Mouse (Mus musculus) midbrain, embryonic 11.5 days (tissue): ENCODE measurements around the gene Mprip. TPM values are rescaled to one million over a fixed set of nuclear protein-coding genes. Genes with fewer than 3 reads are reported as not detected.
"Not testable (repeated sequence)": the region's sequence is repeated elsewhere in the genome, so short reads cannot be mapped to it uniquely, and the experiment has no call there.

Source experiments
- ATAC-seq: fragments of 200-750 bp; cut with Nextera tagmentation; 2 replicates; pipeline ENCODE4 v1.8.0; 2017; ENCODE audit warnings: moderate TSS enrichment, moderate library complexity; ENCODE audit not compliant: low FRiP score
- DNase-seq: peaks from one replicate; pipeline ENCODE4 v3.0.0; 2015; ENCODE audit warnings: low spot score; ENCODE audit errors: missing footprints
- H3K27ac ChIP-seq: fragments of 300-500 bp; sonication (generic); 2 replicates; pipeline ENCODE4 v1.5.1; 2014; ENCODE audit warnings: low read depth, low read length
- H3K27me3 ChIP-seq: fragments of 300-500 bp; sonication (generic); 2 replicates; pipeline ENCODE4 v1.6.1; 2014; ENCODE audit warnings: mild to moderate bottlenecking, low read length, moderate library complexity, mixed read lengths; ENCODE audit not compliant: control insufficient read depth, insufficient read depth
- H3K36me3 ChIP-seq: fragments of 300-500 bp; sonication (generic); 2 replicates; pipeline ENCODE4 v1.6.1; 2014; ENCODE audit warnings: mild to moderate bottlenecking, low read length, moderate library complexity, mixed read lengths; ENCODE audit not compliant: control insufficient read depth, insufficient read depth
- H3K4me1 ChIP-seq: fragments of 300-500 bp; sonication (generic); 2 replicates; pipeline ENCODE4 v1.6.1; 2014; ENCODE audit warnings: low read length; ENCODE audit not compliant: control insufficient read depth, insufficient read depth
- H3K4me2 ChIP-seq: fragments of 300-500 bp; sonication (generic); 2 replicates; pipeline ENCODE4 v1.6.1; 2014; ENCODE audit warnings: mild to moderate bottlenecking, moderate library complexity
- H3K4me3 ChIP-seq: fragments of 300-500 bp; sonication (generic); 2 replicates; pipeline ENCODE4 v1.5.1; 2014; ENCODE audit warnings: low read depth, low read length
- H3K9ac ChIP-seq: fragments of 300-500 bp; sonication (generic); 2 replicates; pipeline ENCODE4 v1.6.1; 2014; ENCODE audit warnings: low read length
- H3K9me3 ChIP-seq: fragments of 300-500 bp; sonication (generic); 2 replicates; pipeline ENCODE4 v1.6.1; 2016; ENCODE audit warnings: low read length; ENCODE audit not compliant: control insufficient read depth
- WGBS: fragments of 180-500 bp; shearing (Covaris S2); extraction: QIAGEN DNeasy Blood & Tissue Kit; methylation state at CpG from one replicate; pipeline ENCODE4 v1.1.7; 2014; 5-methylcytosine and 5-hydroxymethylcytosine counted together
- polyA plus RNA-seq: library from polyadenylated mRNA; unstranded; fragments of >200 nt; fragmentation: Nextera tagmentation; extraction: Ambion mirVana; gene quantifications from 2 replicates; pipeline ENCODE4 v1.2.1, GENCODE M21; 2014

Mprip gene
- polyA plus RNA-seq, 1 experiment from 2014 or later: 69.5 TPM

DNA sequence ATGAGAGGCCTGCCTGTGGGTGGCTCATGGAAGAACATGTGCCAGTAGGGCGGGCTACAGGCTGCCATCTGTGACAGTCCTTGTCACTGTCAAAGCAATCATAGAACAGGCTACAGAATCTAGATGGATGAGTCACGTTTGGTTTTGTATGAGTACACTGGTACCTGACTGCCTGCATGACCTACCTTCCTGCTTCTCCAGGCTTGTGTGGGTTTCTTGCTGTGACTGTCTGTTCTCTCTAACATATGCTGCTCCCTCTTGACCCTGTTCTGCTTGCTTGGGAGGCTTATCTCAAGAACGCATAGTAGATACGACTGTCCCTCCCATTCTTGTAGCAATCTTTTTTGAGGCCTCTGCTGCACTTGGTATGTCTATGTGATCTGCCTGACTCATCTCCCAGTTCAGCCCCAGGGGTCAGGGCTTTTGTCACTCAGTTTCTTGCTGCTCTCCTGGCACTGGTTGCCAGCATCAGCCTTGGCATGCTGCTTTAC lies 56.7 kb downstream of the Mprip start:
- H3K27ac ChIP-seq: no peak overlapping the region
- WGBS: 93% methylated on average over 4 of the region's 4 CpGs
- H3K27me3 ChIP-seq: no peaks in the 10 kb centered on the region
- DNase-seq: no peak
- no peak for ATAC-seq
- H3K4me2 ChIP-seq: no peak overlapping the region
- H3K9ac ChIP-seq: no peak overlapping the region
- H3K4me3 ChIP-seq: no peak overlapping the region
- H3K9me3 ChIP-seq: no peaks in the 10 kb centered on the region
- H3K4me1 ChIP-seq: no peaks in the 10 kb centered on the region
- H3K36me3 ChIP-seq: no peaks in the 10 kb centered on the region

DNA sequence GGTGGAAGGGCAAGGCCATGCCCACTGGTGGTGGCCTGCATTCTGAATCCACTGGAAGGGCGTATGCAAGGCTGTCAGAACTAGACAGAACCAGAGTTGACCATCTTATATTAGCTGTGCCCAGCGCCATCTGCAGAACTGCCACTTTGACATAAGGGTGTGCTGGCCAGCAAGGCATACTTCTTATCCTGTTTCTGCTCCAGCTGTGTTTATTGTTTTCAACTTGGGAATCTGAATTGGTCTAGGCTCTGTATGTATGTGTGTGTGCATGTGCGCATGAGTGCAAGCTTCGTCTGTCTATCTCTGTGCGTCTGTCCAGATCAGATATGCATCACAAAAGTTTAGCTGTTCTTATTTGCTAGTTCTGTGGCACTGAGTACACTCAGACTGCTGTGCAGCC lies 58.1 kb downstream of the Mprip start:
- Histone ChIP-seq H3K9ac (no peak overlapping the region), H3K4me2 (no peak overlapping the region), H3K36me3 (no peaks in the 10 kb centered on the region), H3K27ac (no peak overlapping the region), H3K9me3 (no peaks in the 10 kb centered on the region), H3K4me1 (no peaks in the 10 kb centered on the region), H3K4me3 (no peak overlapping the region), H3K27me3 (no peaks in the 10 kb centered on the region)
- DNase-seq: no peak
- 84% methylated on average over 5 of the region's 5 CpGs for WGBS
- ATAC-seq: no peak

DNA sequence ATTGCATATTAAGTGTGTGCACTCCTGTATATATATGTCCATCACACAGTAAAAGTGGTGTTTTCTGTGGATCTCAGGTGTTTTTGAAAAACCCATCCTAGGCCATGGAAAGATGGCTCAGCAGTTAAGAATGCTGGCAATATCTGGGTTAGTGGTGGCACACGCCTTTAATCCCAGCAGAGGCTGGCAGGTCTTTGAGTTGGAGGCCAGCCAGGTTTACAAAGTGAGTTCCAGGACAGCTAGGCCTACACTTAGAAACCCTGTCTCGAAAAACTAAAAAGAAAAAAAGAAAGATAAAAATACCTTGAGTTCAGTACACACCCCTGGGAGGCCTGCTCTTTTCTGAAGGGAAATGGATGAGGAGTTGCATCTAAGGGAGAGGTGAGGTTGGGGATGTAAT lies 60.3 kb downstream of the Mprip start:
- Histone ChIP-seq H3K4me3 (no peak overlapping the region), H3K4me2 (no peak overlapping the region), H3K9ac (no peak overlapping the region), H3K27ac (no peak overlapping the region), H3K27me3 (no peaks in the 10 kb centered on the region), H3K4me1 (no peaks in the 10 kb centered on the region), H3K36me3 (no peaks in the 10 kb centered on the region), H3K9me3 (no peaks in the 10 kb centered on the region)
- DNase-seq (no peak), ATAC-seq (no peak)
- WGBS: 86% methylated on average over 2 of the region's 2 CpGs

DNA sequence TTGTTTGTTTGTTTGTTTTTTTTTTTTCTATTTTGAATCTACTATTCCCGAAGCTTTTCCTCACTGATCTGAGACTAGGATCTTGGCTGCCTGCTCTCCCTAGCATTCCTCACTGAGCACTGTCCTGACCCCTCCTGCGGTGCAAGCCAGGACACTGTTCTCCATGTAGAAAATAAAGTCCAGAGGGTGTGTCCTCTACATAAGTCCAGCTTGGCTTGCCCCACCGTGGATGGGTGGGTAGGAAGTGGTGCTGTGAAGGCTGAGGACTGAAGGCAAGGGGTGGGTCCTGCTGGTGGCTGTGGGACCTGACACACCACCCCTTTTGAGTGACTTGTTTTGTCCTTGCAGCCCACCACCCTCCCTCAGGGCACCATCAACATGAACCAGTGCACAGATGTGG lies 66.1 kb downstream of the Mprip start:
- WGBS: 86% methylated on average over 3 of the region's 3 CpGs
- DNase-seq (no peak), ATAC-seq (no peak)
- no peaks in the 10 kb centered on the region for H3K4me1 ChIP-seq
- H3K27ac ChIP-seq: no peak overlapping the region
- no peaks in the 10 kb centered on the region for H3K9me3 ChIP-seq
- no peak overlapping the region for H3K9ac ChIP-seq
- H3K27me3 ChIP-seq: no peaks in the 10 kb centered on the region
- H3K4me3 ChIP-seq: no peak overlapping the region
- no peak overlapping the region for H3K4me2 ChIP-seq
- H3K36me3 ChIP-seq: no peaks in the 10 kb centered on the region

DNA sequence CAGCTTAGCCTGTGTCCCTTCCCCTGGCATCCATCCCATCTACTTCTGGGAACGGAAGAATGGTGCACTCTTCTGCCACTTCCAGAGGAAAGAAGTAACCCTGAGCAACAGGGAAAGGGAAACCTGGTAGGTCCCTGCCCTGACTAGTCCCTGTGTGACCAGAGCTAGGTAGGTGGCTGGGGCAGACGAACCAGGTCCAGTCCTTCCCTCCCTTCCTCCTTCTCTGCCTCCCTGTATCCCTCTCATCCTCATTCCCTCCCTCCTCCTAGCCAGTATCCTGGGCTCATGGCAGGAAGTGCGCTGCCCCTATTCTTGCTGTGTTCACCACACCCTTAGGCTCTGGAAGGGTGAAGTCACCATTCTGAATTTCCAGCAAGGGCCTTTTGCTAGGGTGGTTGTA lies 70.7 kb downstream of the Mprip start:
- no peak for DNase-seq
- H3K9me3 ChIP-seq: no peaks in the 10 kb centered on the region
- no peaks in the 10 kb centered on the region for H3K27me3 ChIP-seq
- WGBS: 84% methylated on average over 3 of the region's 3 CpGs
- no peak for ATAC-seq
- H3K9ac ChIP-seq: no peak overlapping the region
- H3K4me2 ChIP-seq: no peak overlapping the region
- H3K27ac ChIP-seq: no peak overlapping the region
- peaks cover 7% of the 10 kb centered on the region; the same call in 1 of the 2 replicates for H3K36me3 ChIP-seq
- no peak overlapping the region for H3K4me3 ChIP-seq
- no peaks in the 10 kb centered on the region for H3K4me1 ChIP-seq

DNA sequence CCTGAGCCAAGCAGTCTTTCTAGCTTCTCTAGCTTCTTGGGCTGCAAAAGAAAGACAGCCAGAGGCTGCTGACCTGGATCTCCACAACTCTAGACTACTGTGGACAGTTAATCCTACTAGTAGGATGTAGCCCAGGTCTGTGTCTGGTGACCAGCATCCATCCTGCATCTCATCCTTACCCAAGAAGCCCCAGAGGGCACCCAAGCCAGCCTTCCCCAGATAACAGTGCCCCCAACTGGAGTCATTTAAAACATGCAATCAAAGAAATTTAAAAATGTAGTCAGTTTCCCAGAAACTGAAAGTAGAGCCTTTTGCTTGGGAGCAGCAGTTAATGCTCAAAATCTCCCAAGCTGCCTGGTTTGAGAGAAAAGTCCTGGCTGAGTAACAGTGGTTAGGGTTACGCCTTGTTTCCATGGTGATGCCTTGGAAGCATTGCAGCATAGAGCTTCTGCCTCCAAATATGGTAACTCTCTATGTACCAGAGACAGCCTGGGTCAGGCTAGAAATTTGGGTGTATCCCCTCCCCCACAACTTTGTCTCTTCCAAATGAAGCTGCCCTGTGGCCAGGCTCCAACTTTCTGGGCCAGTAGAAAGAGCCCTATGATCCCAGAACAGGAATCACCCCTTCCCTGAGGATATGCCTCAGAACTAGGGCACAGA lies 71.4 kb downstream of the Mprip start:
- 67% methylated on average over 1 of the region's 1 CpGs for WGBS
- Histone ChIP-seq H3K4me3 (no peak overlapping the region), H3K27ac (no peak overlapping the region), H3K9me3 (no peaks in the 10 kb centered on the region), H3K4me1 (no peaks in the 10 kb centered on the region), H3K27me3 (no peaks in the 10 kb centered on the region), H3K9ac (no peak overlapping the region), H3K4me2 (no peak overlapping the region), H3K36me3 (peaks cover 7% of the 10 kb centered on the region; the same call in 1 of the 2 replicates)
- DNase-seq (no peak), ATAC-seq (no peak)

DNA sequence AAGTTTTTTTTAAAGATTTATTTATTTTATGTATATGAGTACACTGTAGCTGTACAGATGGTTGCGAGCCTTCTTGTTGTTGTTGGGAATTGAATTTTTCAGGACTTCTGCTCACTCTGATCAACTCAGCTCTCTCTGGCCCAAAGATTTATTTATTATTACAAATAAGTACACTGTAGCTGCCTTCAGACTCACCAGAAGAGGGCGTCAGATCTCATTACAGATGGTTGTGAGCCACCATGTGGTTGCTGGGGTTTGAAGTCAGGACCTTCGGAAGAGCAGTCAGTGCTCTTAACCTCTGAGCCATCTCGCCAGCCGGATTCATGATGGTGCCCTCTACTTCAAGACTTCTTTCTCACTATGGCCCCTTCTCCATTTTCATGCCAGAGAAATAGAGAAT lies 72.5 kb downstream of the Mprip start:
- H3K4me2 ChIP-seq, H3K4me1 ChIP-seq, H3K36me3 ChIP-seq, ATAC-seq, H3K27me3 ChIP-seq, H3K9ac ChIP-seq, H3K27ac ChIP-seq, DNase-seq, H3K9me3 ChIP-seq, H3K4me3 ChIP-seq: not testable (repeated sequence)
- 85% methylated on average over 5 of the region's 5 CpGs for WGBS

DNA sequence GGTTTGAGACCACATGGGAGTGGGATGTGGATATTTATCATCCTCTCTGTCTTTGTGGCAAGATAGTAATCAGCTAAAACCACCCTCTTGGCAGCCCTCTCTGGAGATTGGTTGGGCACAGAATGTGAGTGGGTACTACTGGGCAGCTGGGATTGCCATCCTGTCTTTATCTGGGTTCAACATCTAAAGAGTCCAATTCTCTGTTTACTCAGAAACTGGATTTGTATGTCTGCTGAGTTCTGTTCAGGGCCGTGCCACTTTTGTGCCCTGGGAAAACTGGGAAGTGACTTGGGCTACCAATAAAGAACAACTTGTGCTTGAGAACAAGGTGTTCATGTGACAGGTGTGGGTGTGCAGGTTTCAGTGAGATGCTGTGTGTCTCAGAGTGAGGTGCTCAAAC lies 73.2 kb downstream of the Mprip start:
- 97% methylated on average over 1 of the region's 1 CpGs for WGBS
- peaks cover 11% of the 10 kb centered on the region for H3K36me3 ChIP-seq

DNA sequence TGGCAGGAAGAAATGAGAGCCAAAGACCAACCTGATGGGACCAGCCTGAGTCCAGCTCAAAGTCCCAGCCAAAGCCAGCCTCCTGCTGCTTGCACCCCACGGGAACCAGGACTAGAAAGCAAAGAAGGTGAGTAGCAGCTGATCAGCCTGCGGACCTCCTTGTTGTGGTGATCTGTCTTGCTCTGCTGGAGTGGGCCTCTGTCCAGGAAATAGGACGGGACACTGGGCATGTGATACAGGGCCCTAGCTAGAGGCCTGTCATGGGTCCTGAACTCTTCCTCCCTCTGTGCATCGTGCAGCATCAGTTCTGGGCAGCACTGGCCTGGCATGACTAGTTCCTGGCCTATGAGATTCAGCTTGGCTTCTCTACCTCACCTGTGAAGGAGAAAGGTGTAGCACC lies 74.8 kb downstream of the Mprip start:
- WGBS: 87% methylated on average over 4 of the region's 4 CpGs
- H3K4me2 ChIP-seq, H3K9ac ChIP-seq, ATAC-seq, H3K4me3 ChIP-seq, H3K9me3 ChIP-seq, H3K27me3 ChIP-seq, H3K27ac ChIP-seq, H3K4me1 ChIP-seq, DNase-seq: not testable (repeated sequence)
- H3K36me3 ChIP-seq: peaks cover 16% of the 10 kb centered on the region

More for the DNA sequence above, 73.2 kb downstream of the Mprip start:
- H3K27me3 ChIP-seq: no peaks in the 10 kb centered on the region
- no peak overlapping the region for H3K27ac ChIP-seq
- H3K4me1 ChIP-seq: no peaks in the 10 kb centered on the region
- no peak overlapping the region for H3K4me3 ChIP-seq
- H3K9me3 ChIP-seq: no peaks in the 10 kb centered on the region
- no peak overlapping the region for H3K9ac ChIP-seq
- DNase-seq: no peak
- ATAC-seq: no peak
- H3K4me2 ChIP-seq: no peak overlapping the region
